Mouse (Mus musculus) layer of hippocampus, postnatal 25 days (tissue): ENCODE measurements around the gene Rpain. TPM values are rescaled to one million over a fixed set of nuclear protein-coding genes. Genes with fewer than 3 reads are reported as not detected.

ENCODE experiments used
- DNase-seq, 2 experiments: peaks; one replicate each; pipeline ENCODE4 v3.0.0; 2022; ENCODE audit warnings: mixed read lengths in 2 of 2, low spot score in 1 of 2; ENCODE audit errors: extremely low spot score in 1 of 2
- total RNA-seq, 2 experiments: library from RNA; stranded (reverse); gene quantifications; 2 replicates each; pipeline ENCODE4 v1.2.3; 2021

Gene Rpain
- total RNA-seq, 2 experiments from 2014 or later = 36.7 to 41.2 TPM

DNA sequence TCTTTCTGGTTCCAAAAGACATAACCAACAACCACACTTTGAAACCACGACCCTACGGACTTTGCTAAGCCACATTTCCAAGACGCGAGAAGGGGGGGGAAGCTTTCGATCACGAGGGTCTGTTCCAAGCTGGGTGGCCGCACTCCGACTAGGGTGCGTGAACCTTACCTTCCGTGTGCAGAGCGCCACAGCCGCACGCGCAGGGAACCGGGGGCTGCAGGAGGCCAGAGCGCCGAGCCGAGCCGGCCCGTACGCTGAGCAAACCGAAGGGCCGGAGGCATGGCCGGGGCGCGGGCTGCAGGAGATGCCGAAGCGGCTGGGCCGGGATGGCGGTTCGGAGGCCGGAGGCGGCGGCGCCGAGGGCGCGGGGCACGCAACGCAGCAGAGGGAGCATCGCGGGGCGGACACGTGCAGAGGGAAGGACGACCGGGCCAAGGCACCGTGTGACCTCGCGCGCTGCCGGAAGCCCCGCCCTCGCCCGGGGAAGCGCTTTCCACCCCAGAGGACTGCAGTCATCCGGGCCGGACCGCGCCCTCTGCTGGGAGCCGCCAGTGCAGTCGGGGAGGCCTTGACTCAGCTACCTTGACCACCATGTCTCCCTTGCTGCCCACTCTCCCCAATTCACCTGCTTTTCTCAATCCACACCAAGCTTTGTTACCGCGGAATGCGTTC, 12.7 kb downstream of the Rpain start, which contains the start of gene C1qbp:
Gene C1qbp, minus strand, starts transcription at position 470 of the 672 bp plus-strand sequence.
- peak; percentile 94 to 96 for DNase-seq

DNA sequence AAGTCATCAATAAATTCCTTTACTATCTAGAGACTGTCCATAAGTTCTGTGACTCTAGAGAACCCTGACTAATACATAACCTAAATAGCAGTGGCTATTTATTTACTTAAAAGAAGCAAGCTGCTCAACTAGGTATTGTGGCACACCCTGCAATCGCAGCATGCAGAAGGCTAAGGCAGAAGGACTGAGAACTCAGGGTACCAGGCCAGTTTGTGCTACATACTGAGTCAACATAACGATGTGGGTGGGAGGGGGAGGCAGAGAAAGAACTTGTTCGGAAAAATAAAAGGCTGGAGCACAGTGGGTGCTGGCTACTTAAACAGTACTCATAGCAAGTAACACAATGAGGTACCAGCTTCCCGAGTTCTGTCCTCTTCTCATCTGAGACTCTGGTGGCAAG, 31.2 kb downstream of the Rpain start:
- DNase-seq = peak in 1 of 2 experiments; percentile 41

GRCm38 (mm10) chr11:71003611-71004315, 33.8 kb downstream of the Rpain start:
- DNase-seq = no peak

- peak; percentile 89 to 90 for DNase-seq
These were observed 34.3 kb downstream of the Rpain start, which contains the start of gene Dhx33 for GRCm38 (mm10) chr11:71004316-71004773. Gene Dhx33, minus strand, starts transcription at chr11:71004437.

GRCm38 (mm10) chr11:71005046-71005445, 35.0 kb downstream of the Rpain start:
- no peak for DNase-seq

GRCm38 (mm10) chr11:71007026-71007425, 37.0 kb downstream of the Rpain start:
- DNase-seq = no peak

- no peak for DNase-seq
These were observed 37.8 kb downstream of the Rpain start for GRCm38 (mm10) chr11:71007831-71008230.

GRCm38 (mm10) chr11:71008321-71008720, 38.3 kb downstream of the Rpain start:
- no peak for DNase-seq

- DNase-seq = no peak
These were observed 42.7 kb downstream of the Rpain start for GRCm38 (mm10) chr11:71012743-71013142.

GRCm38 (mm10) chr11:71017051-71017450, 47.0 kb downstream of the Rpain start:
- DNase-seq = no peak

DNA sequence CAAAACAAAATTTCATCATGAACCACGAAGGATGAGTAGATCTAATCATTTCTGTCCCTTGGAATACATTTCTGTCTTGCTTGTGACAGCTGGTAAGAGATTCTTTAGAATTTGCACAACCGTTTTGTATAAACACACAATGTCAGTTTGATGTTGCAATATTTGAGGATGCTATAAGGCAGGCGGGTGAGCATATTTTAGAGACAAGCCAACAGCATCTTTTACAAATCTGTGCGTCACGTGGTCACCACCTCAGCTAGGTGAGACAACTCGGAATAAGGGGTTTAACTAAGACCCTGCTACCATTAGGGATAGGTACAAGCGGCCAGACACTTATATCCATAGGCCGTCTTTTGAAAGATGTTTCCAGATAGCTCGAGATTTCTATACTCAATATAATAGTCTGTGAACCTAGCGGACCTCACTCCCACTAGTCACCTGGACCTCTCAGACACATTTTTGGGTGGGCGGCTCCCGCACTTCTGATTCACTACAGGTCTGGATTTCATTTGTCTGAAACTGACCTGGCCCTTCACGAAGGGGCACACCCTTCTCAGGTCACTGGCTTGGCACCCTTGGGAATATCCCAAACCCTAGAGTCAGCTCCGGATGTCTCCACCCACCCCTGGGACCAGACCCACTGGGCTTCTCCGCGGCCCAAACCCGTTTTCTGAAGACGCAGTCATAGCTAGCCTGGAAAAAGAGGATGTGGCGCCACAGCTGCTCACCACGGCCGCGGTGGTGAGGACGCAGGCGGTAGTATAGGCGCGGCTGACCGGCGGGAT, 48.6 kb downstream of the Rpain start:
- no peak for DNase-seq

DNA sequence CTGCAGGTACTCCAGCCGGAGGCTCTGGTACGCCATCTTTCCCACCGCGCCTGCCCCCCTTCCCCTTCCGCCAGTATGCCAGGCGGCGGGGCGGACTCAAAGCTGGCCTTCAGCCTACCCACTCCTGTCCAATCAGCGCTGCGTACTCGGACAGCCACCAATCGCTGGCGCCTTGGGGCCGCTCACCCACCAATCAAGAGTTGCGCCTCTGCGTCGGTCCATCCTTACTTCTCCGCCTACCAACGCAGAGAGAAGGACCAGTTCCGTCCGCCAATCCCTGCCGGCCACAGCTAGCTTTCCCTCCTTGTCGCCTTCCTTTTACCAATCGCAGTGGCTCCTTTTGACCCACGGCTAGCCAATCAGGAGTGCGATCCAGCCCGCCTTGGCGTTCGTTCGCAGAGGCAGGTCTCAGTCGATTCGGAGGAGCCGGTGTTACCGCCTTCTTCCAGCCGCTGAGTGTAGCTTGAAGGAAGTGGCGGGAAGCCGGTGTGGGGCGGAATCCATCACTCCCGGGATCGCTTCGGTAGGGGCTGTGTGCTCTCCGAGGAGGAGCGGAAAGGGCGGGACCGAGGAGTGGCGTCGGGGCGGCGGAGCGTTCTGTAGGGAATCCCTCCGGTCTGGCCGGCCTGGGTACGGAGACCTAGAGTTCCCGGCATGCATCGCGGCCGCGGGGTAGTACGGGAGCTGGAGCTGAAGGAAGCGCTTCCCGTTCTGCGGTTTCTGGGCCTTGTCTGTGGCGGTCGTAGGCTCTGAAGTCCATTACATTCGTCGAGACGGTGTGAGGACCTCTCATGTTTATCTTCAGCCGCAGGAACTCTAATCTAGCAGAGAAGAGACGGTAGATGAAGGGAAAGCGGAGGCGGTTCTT, 49.4 kb downstream of the Rpain start, which contains the start of the genes Mis12 and Derl2:
Gene Mis12, plus strand, starts transcription at position 411 of the 868 bp plus-strand sequence.
Gene Derl2, minus strand, starts transcription at position 641 of the 868 bp plus-strand sequence.
- DNase-seq = peak; percentile 87 to 93

Other genes with a start within 250 kb of the Rpain start
- 10 to 100 TPM; 23.1 to 24.8 TPM for gene Zfp3, start 206.0 kb upstream of the Rpain start, total RNA-seq
- gene Scimp, start 157.6 kb upstream of the Rpain start, total RNA-seq = not detected
- gene Rabep1, start 125.4 kb upstream of the Rpain start, total RNA-seq = 100 to 1,000 TPM; 113 to 118 TPM
- gene Nup88, start 240 bp upstream of the Rpain start, total RNA-seq = 10 to 100 TPM; 48.2 to 57.0 TPM
- 100 to 1,000 TPM; 101 to 111 TPM for gene C1qbp, start 12.8 kb downstream of the Rpain start, total RNA-seq
- gene Dhx33, start 34.2 kb downstream of the Rpain start, total RNA-seq = 10 to 100 TPM; 54.2 to 56.4 TPM
- gene Mis12, start 49.4 kb downstream of the Rpain start, total RNA-seq = 10 to 100 TPM; 12.9 to 15.7 TPM
- gene Derl2, start 49.6 kb downstream of the Rpain start, total RNA-seq = 10 to 100 TPM; 23.6 to 27.1 TPM
- gene 6330403K07Rik, start 63.3 kb downstream of the Rpain start, total RNA-seq = 100 to 1,000 TPM; 172 to 217 TPM
- under 1 TPM; 0.74 to 0.82 TPM for gene Nlrp1a, start 174.5 kb downstream of the Rpain start, total RNA-seq